Mouse (Mus musculus) c-Kit-positive CD71-negative TER-119-negative erythroid progenitor cells, embryonic 14.5 days (primary cell): ENCODE data around the gene Higd2a.
"Not testable (repeated sequence)": the region's sequence is repeated elsewhere in the genome, so short reads cannot be mapped to it uniquely, and the experiment has no call there.

Source experiments
- DNase-seq: peaks from one replicate; pipeline ENCODE4 v3.0.0-alpha.2; 2013; ENCODE audit warnings: low read depth

The Higd2a gene

GRCm38 (mm10) chr13:54582126-54582525 is 7.9 kb upstream of the Higd2a start:
- no peak for DNase-seq

- DNase-seq: no peak
Observed at GRCm38 (mm10) chr13:54582860-54583259, 7.1 kb upstream of the Higd2a start.

GRCm38 (mm10) chr13:54585831-54586230 is 4.2 kb upstream of the Higd2a start:
- no peak for DNase-seq

- DNase-seq: no peak
Observed at GRCm38 (mm10) chr13:54589414-54589995, 502 bp upstream of the Higd2a start.

- DNase-seq: no peak
Observed at GRCm38 (mm10) chr13:54591776-54592356, 1.9 kb downstream of the Higd2a start.

GRCm38 (mm10) chr13:54593617-54594016 is 3.6 kb downstream of the Higd2a start:
- DNase-seq: no peak

GRCm38 (mm10) chr13:54596107-54596690 is 6.2 kb downstream of the Higd2a start:
- no peak for DNase-seq

GRCm38 (mm10) chr13:54596870-54597269 is 6.9 kb downstream of the Higd2a start:
- DNase-seq: no peak

- DNase-seq: no peak
Observed at GRCm38 (mm10) chr13:54598622-54599143, 8.7 kb downstream of the Higd2a start.

GRCm38 (mm10) chr13:54602639-54603111 is 12.7 kb downstream of the Higd2a start:
- DNase-seq: no peak

GRCm38 (mm10) chr13:54603501-54603900 is 13.5 kb downstream of the Higd2a start:
- no peak for DNase-seq

- DNase-seq: no peak
Observed at GRCm38 (mm10) chr13:54604221-54604620, 14.2 kb downstream of the Higd2a start.

- no peak for DNase-seq
Observed at GRCm38 (mm10) chr13:54605426-54605825, 15.4 kb downstream of the Higd2a start.

GRCm38 (mm10) chr13:54607204-54607603 is 17.2 kb downstream of the Higd2a start:
- no peak for DNase-seq

GRCm38 (mm10) chr13:54608002-54608401 is 18.0 kb downstream of the Higd2a start:
- DNase-seq: no peak

- no peak for DNase-seq
Observed at GRCm38 (mm10) chr13:54608666-54609065, 18.7 kb downstream of the Higd2a start.

GRCm38 (mm10) chr13:54609301-54609700 is 19.3 kb downstream of the Higd2a start:
- DNase-seq: no peak

GRCm38 (mm10) chr13:54610613-54610971 is 20.6 kb downstream of the Higd2a start:
- DNase-seq: no peak

GRCm38 (mm10) chr13:54610972-54611754 is 21.2 kb downstream of the Higd2a start, which contains the start of gene Cltb:
Gene Cltb (minus strand): TSS chr13:54611344.
- DNase-seq: peak; percentile 24

- DNase-seq: not testable (repeated sequence)
Observed at GRCm38 (mm10) chr13:54613141-54613540, 23.1 kb downstream of the Higd2a start.

- no peak for DNase-seq
Observed at GRCm38 (mm10) chr13:54616307-54616706, 26.3 kb downstream of the Higd2a start.

- DNase-seq: no peak
Observed at GRCm38 (mm10) chr13:54616998-54617397, 27.0 kb downstream of the Higd2a start.
